Mouse (Mus musculus) heart, adult 18-20 months (tissue): Measurements from ENCODE around the gene Bcl2l11. TPM values are rescaled to one million over a fixed set of nuclear protein-coding genes. Genes with fewer than 3 reads are reported as not detected.
"Not testable (repeated sequence)": the region's sequence is repeated elsewhere in the genome, so short reads cannot be mapped to it uniquely, and the experiment has no call there.

ENCODE experiments used
- DNase-seq, 2 experiments: peaks; one replicate each; pipeline ENCODE4 v3.0.0; 2021 to 2022; ENCODE audit warnings: mixed read lengths in 1 of 2
- total RNA-seq, 2 experiments: library from RNA; stranded (reverse); gene quantifications; 2 replicates each; pipeline ENCODE4 v1.2.3; 2021

Gene Bcl2l11
- total RNA-seq, 2 experiments from 2014 or later, result 8.1 to 10.3 TPM

DNA sequence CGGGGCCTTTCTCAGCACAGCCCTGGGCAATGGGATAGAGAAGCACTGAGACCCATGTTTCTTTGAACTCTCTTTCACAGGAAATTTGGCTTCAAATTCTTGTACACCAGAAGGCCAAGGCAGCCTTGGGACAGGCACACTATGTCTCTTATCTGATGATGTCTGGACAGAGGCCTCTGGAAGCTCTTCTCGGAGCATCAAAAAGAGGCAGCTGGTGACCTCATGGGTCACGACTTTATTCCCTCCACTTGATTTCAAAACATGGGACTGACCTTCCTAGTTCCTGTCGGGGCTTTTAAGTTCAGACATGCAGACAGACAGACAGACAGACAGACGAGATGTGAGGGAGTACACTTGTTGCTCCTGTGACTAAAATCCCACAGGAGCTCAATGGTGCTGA is 48.3 kb downstream of the Bcl2l11 start:
- DNase-seq, result no peak

DNA sequence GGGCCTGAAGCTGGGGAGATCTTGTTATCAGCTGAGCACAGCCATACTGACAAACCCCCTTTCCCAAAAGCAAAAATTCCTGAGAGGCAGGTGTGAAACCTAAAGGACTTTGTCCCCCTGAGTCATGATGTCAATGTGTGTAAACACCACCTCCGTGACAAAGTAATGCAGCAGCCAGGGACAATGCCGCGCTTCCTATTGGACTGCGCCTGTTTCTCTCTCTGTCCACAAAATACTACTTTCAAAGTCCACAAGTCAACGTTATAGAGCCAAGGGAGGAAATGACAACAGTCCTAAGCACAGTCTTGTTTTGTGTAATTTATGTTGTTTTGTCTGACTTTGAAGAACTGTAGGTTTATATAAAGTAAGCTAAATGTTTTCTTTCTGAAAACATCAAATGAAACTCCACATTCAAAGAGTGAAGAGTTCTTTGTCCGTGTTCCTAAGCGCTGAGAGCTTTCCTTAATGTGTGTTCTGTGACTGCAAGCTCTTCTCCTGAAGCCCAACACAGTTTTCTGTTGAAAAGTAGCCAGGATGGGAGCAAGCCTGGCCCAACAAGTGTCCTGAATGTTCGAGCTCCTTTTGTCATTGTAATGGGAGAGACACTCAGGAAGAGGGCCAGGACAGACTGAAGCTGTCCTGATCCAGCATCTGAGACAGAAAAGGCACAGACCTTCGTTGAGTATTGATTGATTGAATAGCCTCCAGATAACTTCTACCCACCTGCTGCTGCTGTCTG is 48.9 kb downstream of the Bcl2l11 start:
- DNase-seq, result no peak

DNA sequence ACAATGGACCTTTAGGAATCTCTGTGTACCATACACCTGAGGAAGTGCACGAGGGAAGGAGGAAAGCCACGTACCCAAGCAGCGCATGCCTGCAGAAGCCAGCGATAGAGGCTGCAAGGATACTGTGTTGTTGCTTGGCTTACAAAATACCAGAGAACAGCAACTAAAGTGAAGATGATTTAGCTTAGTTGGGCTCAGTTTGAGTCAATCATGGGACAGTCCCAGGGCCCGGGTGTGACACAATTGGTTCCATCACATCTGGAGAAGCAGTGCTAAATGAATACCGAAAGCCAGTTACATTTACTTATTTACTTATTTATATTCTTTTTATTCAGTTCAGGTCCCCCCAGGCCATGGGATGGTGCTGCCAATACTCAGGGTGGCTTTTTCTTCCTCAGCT is 49.8 kb downstream of the Bcl2l11 start:
- no peak for DNase-seq

DNA sequence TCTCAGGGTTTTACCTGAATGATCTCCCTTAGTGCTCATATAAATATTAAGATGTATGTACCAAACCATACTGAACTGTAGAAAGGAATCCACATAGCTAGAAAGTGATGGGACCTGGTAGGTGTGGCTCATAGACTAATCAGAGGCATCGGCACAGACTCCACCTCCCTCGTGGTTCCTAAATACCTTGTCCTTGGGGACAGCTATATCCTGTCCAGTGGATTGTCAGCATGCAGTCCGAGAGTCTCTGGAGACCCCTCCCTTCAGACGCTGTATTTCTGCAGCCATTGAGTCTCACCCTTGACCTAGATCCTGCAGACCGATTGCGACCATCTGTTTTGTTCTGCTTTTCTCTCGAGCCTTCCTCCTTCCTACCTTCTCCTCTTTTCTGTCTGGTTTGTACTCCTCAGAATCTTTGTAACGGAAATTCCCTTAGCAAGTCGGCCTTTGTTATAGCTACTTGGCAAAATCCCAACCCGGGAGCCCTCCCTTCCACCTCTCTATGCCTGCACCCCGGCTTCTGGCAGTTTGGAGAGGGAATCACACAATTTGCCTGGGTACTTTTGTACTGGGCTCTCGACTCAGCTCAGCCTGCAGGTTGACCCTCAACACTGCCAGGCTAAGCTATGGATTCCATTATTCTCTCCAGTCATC is 50.7 kb downstream of the Bcl2l11 start:
- no peak for DNase-seq

DNA sequence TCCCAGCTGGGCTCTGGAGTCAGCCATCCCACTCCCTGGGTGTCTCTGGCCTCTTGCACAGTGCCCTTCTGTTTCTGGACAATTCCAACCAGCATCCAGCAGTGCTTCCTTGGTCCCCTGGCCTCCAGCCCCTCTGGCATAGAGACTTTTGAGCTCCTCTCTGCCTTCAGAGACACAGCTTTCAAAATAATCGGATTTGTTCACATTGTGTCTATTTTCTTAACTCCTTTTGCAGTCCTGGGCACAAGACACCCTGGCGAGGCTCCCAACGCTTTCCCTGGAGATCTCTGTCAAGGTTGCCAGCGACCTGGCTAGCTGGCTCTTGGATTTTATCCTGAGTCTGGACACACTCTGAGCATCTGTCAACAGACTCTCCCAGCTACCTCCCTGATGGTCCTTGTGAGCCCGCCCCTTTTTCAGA is 51.4 kb downstream of the Bcl2l11 start:
- peak; percentile 50 to 51 for DNase-seq

DNA sequence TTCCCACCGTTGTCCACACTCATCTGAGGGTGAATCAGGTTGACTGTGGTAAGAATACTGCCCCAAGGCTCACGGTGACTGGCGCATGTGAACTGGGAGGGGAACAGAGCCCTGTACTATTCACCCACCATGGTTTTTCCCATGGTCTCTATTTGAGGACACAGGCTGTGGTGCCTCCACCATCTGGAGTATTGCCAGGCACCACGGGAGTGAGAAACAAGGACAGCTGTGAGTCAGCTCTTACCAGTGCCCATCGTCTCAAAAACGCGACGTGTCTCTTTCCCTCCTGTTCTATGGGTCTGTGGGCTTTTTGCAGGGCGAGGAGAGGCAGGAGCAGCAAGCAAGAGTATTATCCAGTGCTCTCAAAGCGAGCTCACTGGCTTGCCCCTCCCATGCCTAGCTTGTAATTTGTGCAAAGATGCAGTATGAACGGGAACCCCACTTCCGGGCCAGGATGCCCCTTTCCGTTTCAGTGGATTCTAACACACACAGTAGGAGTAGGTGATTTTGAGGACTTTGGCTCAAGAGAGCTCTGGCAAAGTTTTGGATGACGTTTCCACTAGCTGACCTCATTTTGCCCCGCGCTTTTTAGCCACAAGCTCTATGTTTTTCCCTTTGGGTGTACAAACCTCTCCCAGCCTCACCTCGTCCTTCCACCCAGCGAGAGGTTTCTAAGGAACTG is 53.4 kb downstream of the Bcl2l11 start:
- peak in 1 of 2 experiments; percentile 31 for DNase-seq

DNA sequence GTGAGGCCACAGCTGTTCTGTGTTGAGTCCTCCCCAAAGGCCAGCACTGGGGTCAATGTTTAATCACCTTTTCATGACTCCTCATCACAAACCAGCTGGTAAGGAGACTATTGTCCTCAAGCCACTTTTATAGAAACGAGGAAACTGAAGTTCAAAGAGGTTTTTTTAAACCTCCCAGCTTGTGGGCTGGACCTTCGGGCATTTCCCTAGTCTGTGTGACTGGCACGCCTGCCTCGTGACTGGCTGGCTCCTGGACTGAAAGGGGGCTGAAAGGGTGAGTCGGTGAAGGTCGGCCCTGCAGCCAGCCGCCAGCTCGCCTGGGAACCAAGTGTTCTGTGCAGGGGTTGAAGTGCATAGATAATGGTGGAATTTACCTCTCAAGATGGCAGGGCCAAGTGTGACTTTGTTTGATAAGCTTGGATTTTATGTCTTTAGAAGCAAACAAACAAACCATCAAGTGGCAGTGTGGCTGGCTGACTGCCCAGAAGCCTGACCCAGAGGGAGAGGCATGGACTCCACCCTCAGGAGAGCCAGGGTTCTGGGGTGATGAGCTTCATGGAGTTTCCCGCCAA is 54.1 kb downstream of the Bcl2l11 start:
- DNase-seq, result peak; percentile 81 to 88

DNA sequence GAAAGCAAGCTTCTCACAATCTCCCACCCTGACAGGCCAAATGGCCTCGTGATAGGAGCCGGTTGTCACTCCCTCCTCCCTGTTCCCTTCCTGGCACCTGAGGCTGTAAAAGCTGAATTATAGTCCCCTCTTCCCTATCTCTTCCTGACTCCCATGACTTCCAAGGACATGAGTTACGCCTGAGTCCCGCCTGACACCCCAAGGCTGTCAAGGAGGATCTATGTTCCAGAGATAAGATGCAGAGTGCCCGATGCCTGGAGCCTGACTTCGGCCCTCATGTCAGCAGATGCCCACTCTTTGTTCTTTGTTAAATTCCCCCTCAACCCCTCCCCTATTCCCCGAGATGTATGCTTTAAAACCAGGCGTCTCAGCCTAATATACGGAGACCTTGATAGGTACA is 56.3 kb downstream of the Bcl2l11 start:
- DNase-seq, result not testable (repeated sequence)

DNA sequence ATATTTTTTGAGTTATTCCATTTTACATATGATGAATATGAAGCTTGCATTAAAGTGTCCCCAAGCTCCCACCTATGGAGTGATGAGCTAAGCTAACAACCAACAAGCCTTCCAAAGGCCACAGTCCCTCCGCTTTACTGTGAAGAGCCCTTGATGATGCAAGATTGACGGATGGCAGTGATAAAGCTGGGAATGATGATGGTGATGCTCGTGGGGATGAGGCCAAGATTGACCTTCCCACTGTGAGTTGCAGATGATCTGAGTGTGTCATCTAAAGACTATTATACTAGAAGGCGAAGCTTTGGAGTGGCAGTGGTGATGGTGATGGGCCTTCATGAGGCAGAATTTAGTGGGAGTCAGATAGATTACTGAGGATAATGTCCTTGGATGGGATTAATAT is 56.9 kb downstream of the Bcl2l11 start:
- no peak for DNase-seq

DNA sequence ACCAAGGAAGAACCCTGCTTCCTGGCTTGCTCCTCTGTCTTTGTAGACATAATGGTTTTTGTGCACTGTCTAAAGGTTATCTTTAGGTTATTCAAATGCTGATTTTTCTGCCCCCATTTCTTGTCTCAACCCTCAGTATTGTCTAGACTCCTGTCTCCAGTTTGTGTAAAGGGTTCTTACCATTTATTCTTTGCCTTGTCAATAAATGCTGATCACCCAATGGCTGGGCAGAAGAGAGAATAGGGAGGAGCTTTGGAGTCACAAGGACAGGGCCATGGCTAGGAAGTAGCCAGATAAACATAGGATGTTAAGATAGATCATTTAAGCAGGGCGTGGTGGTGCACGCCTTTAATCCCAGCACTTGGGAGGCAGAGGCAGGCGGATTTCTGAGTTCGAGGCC is 57.9 kb downstream of the Bcl2l11 start:
- DNase-seq, result no peak

DNA sequence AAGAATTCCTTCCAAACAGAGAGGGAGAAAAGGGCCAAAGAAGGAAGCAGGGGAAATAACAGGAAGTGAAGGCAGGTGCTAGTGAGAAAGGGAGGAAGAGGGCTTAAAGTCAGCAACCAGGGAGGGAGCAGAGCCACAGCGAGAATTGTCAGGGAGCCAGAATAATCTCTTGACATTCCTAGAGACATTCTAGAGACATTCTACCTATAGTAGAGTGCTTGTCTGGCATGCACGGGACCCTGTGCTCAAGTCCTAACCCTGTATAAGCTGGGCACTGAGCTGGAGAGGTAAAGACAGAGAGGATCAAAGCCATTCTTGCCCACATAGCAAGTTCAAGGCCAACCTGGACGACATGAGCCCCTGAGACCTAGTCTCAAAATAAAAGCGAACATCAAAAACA is 60.1 kb downstream of the Bcl2l11 start:
- no peak for DNase-seq

DNA sequence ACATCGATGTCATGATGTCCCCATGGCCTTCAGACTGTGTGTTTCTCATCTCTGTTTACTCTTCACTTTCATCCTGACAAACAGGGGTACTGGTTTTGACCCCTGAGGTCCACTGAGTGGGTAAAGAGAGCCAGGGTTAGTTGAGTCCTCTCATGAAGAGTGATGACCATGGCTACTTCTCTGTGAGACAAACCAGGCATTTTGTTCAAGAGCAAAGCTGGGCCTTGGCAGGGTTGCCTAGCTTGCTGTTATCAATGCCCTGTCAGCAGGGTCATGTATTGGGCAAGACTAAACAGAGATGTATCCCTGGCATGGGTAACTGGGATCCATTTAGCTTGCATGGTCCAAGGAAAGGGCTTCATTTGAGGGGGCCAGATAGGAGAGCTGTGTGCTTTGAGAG is 61.4 kb downstream of the Bcl2l11 start:
- peak; percentile 73 to 86 for DNase-seq

DNA sequence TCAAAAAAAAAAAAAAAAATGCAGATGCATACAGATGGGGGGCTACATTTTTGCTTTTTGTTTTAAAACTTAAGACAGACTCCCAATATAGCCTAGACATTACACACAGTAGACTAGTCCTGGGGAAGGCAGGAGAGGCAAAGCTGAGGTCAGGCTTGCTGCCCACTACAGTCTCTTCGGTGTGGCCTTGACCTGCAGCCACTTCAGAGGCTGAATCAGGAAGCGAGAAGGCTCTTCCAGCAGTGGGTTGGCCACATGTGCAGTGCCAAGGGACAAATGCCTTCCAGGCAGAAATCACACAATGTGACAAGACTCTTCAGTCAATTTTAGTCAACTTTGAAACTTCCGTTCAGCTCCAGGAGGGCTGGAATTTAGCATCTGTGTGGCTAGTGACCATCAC is 62.6 kb downstream of the Bcl2l11 start:
- no peak for DNase-seq

DNA sequence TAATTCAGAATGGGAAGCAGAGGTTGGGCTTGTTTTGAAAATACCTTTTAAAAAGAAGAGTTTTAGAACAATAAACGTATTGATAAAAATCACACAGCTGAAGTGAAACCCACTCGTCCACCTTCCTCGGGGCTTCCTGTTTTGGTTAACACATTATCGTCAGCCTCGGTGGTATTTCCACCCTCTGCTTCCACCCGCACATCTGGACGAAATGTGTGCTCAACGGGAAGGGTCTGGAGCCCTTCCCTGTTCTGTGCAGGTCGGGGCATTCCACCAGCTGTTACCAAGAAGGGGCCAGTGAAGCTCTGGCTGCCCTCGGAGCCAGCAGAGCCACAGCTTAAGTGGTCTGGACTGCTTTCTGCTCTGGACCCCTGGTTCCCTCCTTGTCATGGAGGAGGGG is 63.9 kb downstream of the Bcl2l11 start:
- no peak for DNase-seq

DNA sequence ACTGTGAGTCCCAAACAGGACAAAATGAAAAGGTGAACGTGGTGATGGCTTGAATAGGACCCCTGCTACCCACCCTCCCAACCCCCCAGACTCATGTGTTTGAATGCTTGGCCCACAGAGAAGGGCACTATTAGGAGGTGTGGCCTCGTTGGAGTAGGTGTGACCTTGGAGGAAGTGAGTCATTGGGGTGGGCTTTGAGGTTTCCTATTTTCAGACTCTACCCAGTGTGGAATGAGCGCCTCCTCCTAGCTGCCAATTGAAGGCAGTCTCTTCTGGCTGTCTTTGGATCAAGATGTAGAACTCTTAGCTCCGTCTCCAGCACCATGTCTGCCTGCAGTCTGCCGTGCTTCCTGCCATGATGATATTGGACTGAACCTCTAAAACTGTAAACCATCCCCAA is 64.4 kb downstream of the Bcl2l11 start:
- DNase-seq, result no peak

DNA sequence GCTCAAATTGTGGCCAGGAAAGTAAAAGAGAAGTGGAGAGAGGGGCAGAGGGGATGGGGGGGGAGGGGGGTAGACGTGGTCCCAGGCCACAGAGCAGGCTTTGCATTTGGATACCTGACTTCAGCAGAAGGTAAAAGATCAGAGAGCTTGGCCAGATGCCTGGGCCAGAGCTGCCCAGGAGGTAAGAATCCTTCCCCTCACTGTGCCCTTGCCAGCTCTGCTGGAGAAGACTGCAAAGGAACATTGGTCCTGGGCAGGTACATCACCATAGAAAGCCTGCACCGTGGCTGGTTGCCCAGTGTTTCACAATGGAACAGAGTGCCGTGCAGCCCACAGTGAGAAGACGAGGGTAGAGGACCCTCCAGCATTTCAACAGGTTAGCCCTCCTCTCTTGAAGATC is 67.6 kb downstream of the Bcl2l11 start:
- no peak for DNase-seq

DNA sequence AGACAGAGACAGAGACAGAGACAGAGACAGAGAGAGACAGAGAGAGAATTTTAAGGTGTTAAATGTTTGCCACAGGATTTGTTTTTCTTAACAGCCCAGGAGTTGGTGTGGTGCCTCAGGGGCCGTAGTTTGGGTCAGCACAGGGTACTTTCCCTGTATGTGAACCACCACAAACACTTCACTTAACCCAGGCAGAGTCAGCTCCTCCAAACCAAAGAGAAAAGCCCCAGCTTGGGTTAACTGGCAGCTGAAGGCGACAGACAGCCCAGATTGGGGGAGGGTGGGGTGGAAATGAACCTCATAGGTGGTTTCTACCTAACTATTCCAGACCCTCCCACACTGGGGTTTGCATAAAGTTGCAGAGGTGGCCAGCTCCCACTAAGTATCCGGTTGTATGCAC is 71.5 kb downstream of the Bcl2l11 start:
- DNase-seq, result no peak

DNA sequence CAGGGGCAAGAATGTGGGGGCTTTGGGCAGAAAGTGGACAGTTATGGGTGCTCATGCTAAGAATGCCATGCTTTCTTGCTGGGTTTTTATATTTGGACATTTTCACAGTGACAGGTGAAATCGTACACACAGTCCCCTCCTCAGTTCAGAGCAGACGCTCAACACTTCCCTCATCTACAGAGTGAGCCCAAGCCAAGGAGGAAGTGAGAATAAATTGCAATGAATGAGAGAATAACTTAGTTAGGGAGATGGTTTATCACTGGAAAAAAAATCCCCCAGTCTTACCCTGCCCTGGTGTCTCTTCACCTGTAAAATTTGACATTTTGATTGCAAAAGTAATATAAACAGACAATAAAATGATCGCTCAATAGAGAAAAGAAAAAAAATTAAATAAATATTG is 77.3 kb downstream of the Bcl2l11 start:
- DNase-seq, result no peak

DNA sequence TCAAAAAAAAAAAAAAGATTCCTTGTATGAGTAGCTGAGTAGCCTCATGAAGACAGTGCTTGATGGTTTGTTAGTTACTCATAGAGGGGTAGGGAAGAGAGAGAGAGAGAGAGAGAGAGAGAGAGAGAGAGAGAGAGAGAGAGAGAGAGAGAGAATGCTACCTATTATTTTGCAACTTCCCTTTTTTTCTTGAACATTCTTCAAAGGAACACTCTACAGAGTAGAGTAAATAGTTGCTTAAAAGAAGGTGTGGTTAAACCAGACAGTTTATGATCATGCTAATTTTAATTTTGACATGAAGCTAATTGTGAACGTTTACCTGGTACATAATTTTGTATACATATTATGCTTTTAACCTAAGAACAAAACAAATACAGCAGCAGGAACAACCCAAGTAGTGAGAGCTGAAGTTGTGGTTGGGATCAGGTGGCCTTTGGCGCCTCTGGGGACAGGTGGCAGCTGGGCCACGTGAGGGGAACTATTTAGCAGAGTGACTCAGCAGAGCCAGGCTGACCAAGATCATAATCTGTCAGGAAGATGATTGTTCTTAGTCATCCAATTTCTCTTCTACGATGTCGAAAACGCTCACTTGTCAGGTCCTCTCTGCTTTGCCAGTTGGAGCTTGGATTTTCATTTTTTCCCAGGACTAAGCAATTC is 78.0 kb downstream of the Bcl2l11 start:
- no peak for DNase-seq

DNA sequence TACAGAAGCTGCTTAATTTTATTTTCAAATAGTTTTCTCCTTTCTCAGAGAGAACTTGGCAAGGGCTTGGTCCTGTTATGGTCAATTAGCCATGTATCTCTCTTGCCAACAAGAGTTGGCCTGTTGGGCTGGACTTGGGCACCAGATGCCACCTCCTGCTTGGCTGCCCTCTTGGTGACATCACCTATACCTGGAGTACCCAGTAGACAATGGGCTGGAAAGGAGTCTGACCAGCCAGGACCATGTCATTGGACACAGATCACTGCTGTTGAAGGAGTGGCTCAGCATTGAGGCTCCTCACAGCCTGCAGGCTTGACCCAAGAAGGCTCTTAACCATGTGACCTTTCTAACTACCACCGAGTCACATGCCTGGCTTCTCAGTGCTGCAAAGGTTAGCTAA is 82.7 kb downstream of the Bcl2l11 start:
- DNase-seq, result no peak

DNA sequence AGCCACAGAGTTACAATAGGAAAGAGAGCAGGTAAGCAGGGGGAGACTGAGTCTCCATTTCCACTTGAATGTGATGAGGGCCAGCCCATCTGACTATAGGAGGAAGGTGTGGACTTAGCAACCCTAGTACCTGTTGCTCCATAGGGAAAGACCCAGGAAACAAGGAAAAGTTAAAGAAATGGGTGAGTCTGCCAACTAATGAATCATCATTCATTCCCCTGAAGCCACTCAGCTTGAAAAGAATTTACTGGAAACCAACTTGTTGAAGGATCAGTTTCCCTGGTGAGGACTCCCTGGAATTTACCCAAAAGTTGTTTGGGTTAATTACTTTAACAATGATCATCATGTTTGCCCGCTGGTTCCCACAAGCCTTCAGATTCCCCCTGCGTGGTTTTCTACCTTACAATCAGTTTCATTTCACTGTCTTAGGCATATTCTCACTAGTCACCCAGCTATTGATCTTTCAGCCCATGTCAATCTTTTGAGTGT is 84.0 kb downstream of the Bcl2l11 start:
- no peak for DNase-seq

DNA sequence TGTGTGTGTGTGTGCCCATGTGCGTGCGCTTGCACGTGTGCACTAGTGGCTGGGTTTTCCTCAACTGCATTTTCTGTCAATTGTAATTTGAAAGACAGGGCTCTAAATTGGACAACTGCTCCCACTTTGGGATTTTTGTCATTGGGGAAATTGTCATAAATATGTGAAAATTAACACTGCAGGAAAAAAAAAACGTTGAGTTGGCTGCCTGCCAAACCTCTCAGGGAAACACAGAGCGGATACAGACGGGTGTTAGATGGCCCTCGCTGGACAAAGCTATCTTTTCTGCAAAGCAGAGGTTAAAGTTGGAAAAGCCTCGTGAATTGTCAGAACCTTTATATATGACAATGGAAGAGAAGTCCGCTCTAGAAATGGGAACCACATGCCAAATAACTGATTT is 84.5 kb downstream of the Bcl2l11 start:
- DNase-seq, result no peak
